Mouse (Mus musculus) MEL (cell line): ENCODE measurements around the gene Zzz3. TPM values are rescaled to one million over a fixed set of nuclear protein-coding genes. Genes with fewer than 3 reads are reported as not detected.

Experiments used
- DNase-seq: peaks from one replicate; pipeline ENCODE4 v3.0.0; 2011; ENCODE audit warnings: low read depth, low spot score
- H3K27ac ChIP-seq: 2 replicates; pipeline ENCODE4 v1.5.1; 2012; ENCODE audit warnings: low read depth, mild to moderate bottlenecking, control low read depth, low read length, moderate library complexity; ENCODE audit not compliant: control insufficient read depth
- H3K27me3 ChIP-seq, 2 experiments: fragments of 150-350 bp in 1 of 2; sonication (generic) in 1 of 2; 2 replicates each; pipeline ENCODE4 v1.6.1; 2012; ENCODE audit warnings: low read length in 2 of 2, mild to moderate bottlenecking in 2 of 2, improper control_type of control experiment in 1 of 2, moderate library complexity in 1 of 2; ENCODE audit not compliant: insufficient read depth in 2 of 2, control insufficient read depth in 1 of 2
- H3K36me3 ChIP-seq, 2 experiments: 2 replicates each; pipeline ENCODE4 v1.6.1; 2012 to 2014; ENCODE audit warnings: low read length in 2 of 2, improper control_type of control experiment in 1 of 2, inconsistent platforms in 1 of 2, mild to moderate bottlenecking in 1 of 2; ENCODE audit not compliant: insufficient read depth in 2 of 2, control insufficient read depth in 1 of 2
- H3K4me1 ChIP-seq, 2 experiments: fragments of 150-350 bp in 1 of 2; sonication (generic) in 1 of 2; 2 replicates each; pipeline ENCODE4 v1.6.1; 2012; ENCODE audit warnings: low read length in 2 of 2, improper control_type of control experiment in 1 of 2, mild to moderate bottlenecking in 1 of 2; ENCODE audit not compliant: insufficient read depth in 2 of 2, control insufficient read depth in 1 of 2
- H3K4me3 ChIP-seq, 2 experiments: fragments of 150-350 bp in 1 of 2; sonication (generic) in 1 of 2; 2 replicates each; pipeline ENCODE4 v1.5.1; 2012; ENCODE audit warnings: low read depth in 2 of 2, low read length in 2 of 2, mild to moderate bottlenecking in 2 of 2, moderate library complexity in 2 of 2, control low read depth in 1 of 2, improper control_type of control experiment in 1 of 2; ENCODE audit not compliant: control insufficient read depth in 1 of 2, insufficient read depth in 1 of 2
- H3K79me2 ChIP-seq: 2 replicates; pipeline ENCODE4 v1.6.1; 2012; ENCODE audit warnings: mild to moderate bottlenecking, low read length, moderate library complexity; ENCODE audit not compliant: control insufficient read depth, poor library complexity, insufficient read depth
- H3K9ac ChIP-seq: 2 replicates; pipeline ENCODE4 v1.6.1; 2012; ENCODE audit warnings: low read depth, mild to moderate bottlenecking, control low read depth, low read length, moderate library complexity; ENCODE audit not compliant: control insufficient read depth, poor library complexity, severe bottlenecking
- H3K9me3 ChIP-seq: fragments of 150-350 bp; sonication (generic); replicated peaks from 2 replicates; pipeline ENCODE4 v1.6.1; 2012; ENCODE audit warnings: mild to moderate bottlenecking, low read length, improper control_type of control experiment, moderate library complexity; ENCODE audit not compliant: insufficient read depth
- BHLHE40 ChIP-seq: IDR thresholded peaks from 2 replicates; pipeline ENCODE4 v1.6.1; 2012; ENCODE audit warnings: low read depth, mild to moderate bottlenecking, inconsistent platforms, low read length, improper control_type of control experiment, borderline replicate concordance
- CHD1 ChIP-seq: IDR thresholded peaks from 2 replicates; pipeline ENCODE4 v1.6.1; 2012; ENCODE audit warnings: low read depth, mild to moderate bottlenecking, inconsistent platforms, low read length, improper control_type of control experiment
- E2F4 ChIP-seq: IDR thresholded peaks from 2 replicates; pipeline ENCODE4 v1.6.1; 2011; ENCODE audit warnings: low read depth, low read length, improper control_type of control experiment, borderline replicate concordance
- GABPA ChIP-seq: IDR thresholded peaks from 2 replicates; pipeline ENCODE4 v1.6.1; 2012; ENCODE audit warnings: low read depth, mild to moderate bottlenecking, inconsistent platforms, low read length, improper control_type of control experiment, moderate library complexity
- HCFC1 ChIP-seq: IDR thresholded peaks from 2 replicates; pipeline ENCODE4 v1.6.1; 2012; ENCODE audit warnings: low read depth, mild to moderate bottlenecking, inconsistent platforms, low read length, improper control_type of control experiment, moderate library complexity
- KAT2A ChIP-seq: conservative IDR thresholded peaks from 2 replicates; pipeline ENCODE4 v1.6.1; 2012; ENCODE audit warnings: low read depth, low read length, improper control_type of control experiment, inconsistent platforms
- MAZ ChIP-seq: IDR thresholded peaks from 2 replicates; pipeline ENCODE4 v1.6.1; 2012; ENCODE audit warnings: low read depth, mild to moderate bottlenecking, inconsistent platforms, low read length, improper control_type of control experiment
- MEF2A ChIP-seq: IDR thresholded peaks from 2 replicates; pipeline ENCODE4 v1.6.1; 2014; ENCODE audit warnings: low read depth, mild to moderate bottlenecking, inconsistent platforms, low read length, improper control_type of control experiment; ENCODE audit not compliant: poor library complexity, insufficient replicate concordance, severe bottlenecking; ENCODE audit errors: extremely low read depth
- MYB ChIP-seq: IDR thresholded peaks from 2 replicates; pipeline ENCODE4 v1.6.1; 2011; ENCODE audit warnings: mild to moderate bottlenecking, low read depth, low read length, improper control_type of control experiment
- MYC ChIP-seq: IDR thresholded peaks from 2 replicates; pipeline ENCODE4 v1.6.1; 2011; ENCODE audit warnings: low read depth, mild to moderate bottlenecking, low read length, improper control_type of control experiment, moderate library complexity
- NELFE ChIP-seq: IDR thresholded peaks from 2 replicates; pipeline ENCODE4 v1.6.1; 2011; ENCODE audit warnings: low read depth, low read length, improper control_type of control experiment
- SMC3 ChIP-seq: IDR thresholded peaks from 2 replicates; pipeline ENCODE4 v1.6.1; 2011; ENCODE audit warnings: low read depth, low read length, improper control_type of control experiment
- UBTF ChIP-seq: IDR thresholded peaks from 2 replicates; pipeline ENCODE4 v1.6.1; 2012; ENCODE audit warnings: low read depth, mild to moderate bottlenecking, inconsistent platforms, low read length, improper control_type of control experiment, moderate library complexity, borderline replicate concordance; ENCODE audit not compliant: insufficient read depth
- USF1 ChIP-seq: IDR thresholded peaks from 2 replicates; pipeline ENCODE4 v1.6.1; 2014; ENCODE audit warnings: low read depth, mild to moderate bottlenecking, inconsistent platforms, low read length, improper control_type of control experiment, moderate library complexity
- USF2 ChIP-seq, 2 experiments: IDR thresholded peaks; 2 replicates each; pipeline ENCODE4 v1.6.1; 2011 to 2012; ENCODE audit warnings: improper control_type of control experiment in 2 of 2, low read length in 2 of 2, borderline replicate concordance in 1 of 2, inconsistent platforms in 1 of 2, low read depth in 1 of 2, mild to moderate bottlenecking in 1 of 2; ENCODE audit not compliant: insufficient read depth in 1 of 2
- ZNF384 ChIP-seq: IDR thresholded peaks from 2 replicates; pipeline ENCODE4 v1.6.1; 2012; ENCODE audit warnings: low read depth, mild to moderate bottlenecking, inconsistent platforms, low read length, improper control_type of control experiment
- polyA plus RNA-seq, 2 experiments: library from polyadenylated mRNA; stranded (reverse) in 1 of 2; unstranded in 1 of 2; fragments of >175 nt in 1 of 2; fragments of >200 nt in 1 of 2; gene quantifications; 2 replicates each; pipeline versions ENCODE4 v1.2.1 to v1.2.4; 2012; ENCODE audit warnings: low replicate concordance in 2 of 2, low read depth in 1 of 2; ENCODE audit not compliant: insufficient read length in 2 of 2, insufficient read depth in 1 of 2, missing spikeins in 1 of 2
- total RNA-seq: library from RNA; depleted of rRNA; stranded (reverse); fragments of 300-350 nt; gene quantifications from 2 replicates; pipeline ENCODE4 v1.2.3, GENCODE M21; 2012

Gene Zzz3
- total and polyA plus RNA-seq, 3 experiments = 46.1 to 507 (median 53.7) TPM

- H3K9ac ChIP-seq = no peak overlapping the region
- DNase-seq = no peak
- peaks cover 9% of the 10 kb centered on the region; the same call in 1 of the 2 replicates for H3K79me2 ChIP-seq
- no peak overlapping the region for H3K4me3 ChIP-seq
- H3K36me3 ChIP-seq = peaks cover 0 to 32% of the 10 kb centered on the region in 2 experiments; a peak in 2 of 4 replicates
- no peaks in the 10 kb centered on the region for H3K4me1 ChIP-seq
- no peak for TF ChIP-seq E2F4
- no peak for TF ChIP-seq MYC
- no peak for TF ChIP-seq BHLHE40
- no peaks in the 10 kb centered on the region for H3K9me3 ChIP-seq
- H3K27me3 ChIP-seq = no peaks in the 10 kb centered on the region
- H3K27ac ChIP-seq = no peak overlapping the region
These were observed 33.7 kb downstream of the Zzz3 start for GRCm38 (mm10) chr3:152428925-152429324.

- peaks cover 11% of the 10 kb centered on the region; the same call in 1 of the 2 replicates for H3K79me2 ChIP-seq
- H3K4me1 ChIP-seq = no peaks in the 10 kb centered on the region; a peak in 1 of 4 replicates
These were observed 37.4 kb downstream of the Zzz3 start for GRCm38 (mm10) chr3:152432677-152433076.

GRCm38 (mm10) chr3:152435590-152435989 is 40.3 kb downstream of the Zzz3 start:
- H3K4me1 ChIP-seq = no peaks in the 10 kb centered on the region; a peak in 1 of 4 replicates
- TF ChIP-seq CHD1 (no peak), ZNF384 (no peak), MEF2A (no peak), USF1 (no peak), SMC3 (no peak), USF2 (IDR thresholded peaks at IDR 0.05; ENCODE audit: borderline replicate concordance in 1 of 2, insufficient read depth in 1 of 2, low read depth in 1 of 2, low read length in 2 of 2) (no peak), NELFE (no peak), HCFC1 (no peak), E2F4 (no peak), MYB (no peak), KAT2A (no peak)
- no peak overlapping the region for H3K27ac ChIP-seq
- H3K36me3 ChIP-seq = peaks cover 0 to 13% of the 10 kb centered on the region in 2 experiments; a peak in 3 of 4 replicates
- peaks cover 15% of the 10 kb centered on the region; the same call in 1 of the 2 replicates for H3K79me2 ChIP-seq
- no peaks in the 10 kb centered on the region for H3K27me3 ChIP-seq
- DNase-seq = no peak
- H3K9ac ChIP-seq = no peak overlapping the region
- H3K4me3 ChIP-seq = no peak overlapping the region
- H3K9me3 ChIP-seq = no peaks in the 10 kb centered on the region

More at GRCm38 (mm10) chr3:152432677-152433076, 37.4 kb downstream of the Zzz3 start:
- no peak for DNase-seq
- Histone ChIP-seq H3K4me3 (no peak overlapping the region), H3K9ac (no peak overlapping the region), H3K27me3 (no peaks in the 10 kb centered on the region), H3K9me3 (no peaks in the 10 kb centered on the region), H3K27ac (no peak overlapping the region), H3K36me3 (peaks cover 0 to 19% of the 10 kb centered on the region in 2 experiments; a peak in 3 of 4 replicates)
- no peak for TF ChIP-seq MYC
- no peak for TF ChIP-seq MAZ
- TF ChIP-seq HCFC1 = no peak
- no peak for TF ChIP-seq UBTF
- no peak for TF ChIP-seq GABPA
